Comparison of ENCODE assay signal across 9 mouse cellular contexts in the genomic region with DNA sequence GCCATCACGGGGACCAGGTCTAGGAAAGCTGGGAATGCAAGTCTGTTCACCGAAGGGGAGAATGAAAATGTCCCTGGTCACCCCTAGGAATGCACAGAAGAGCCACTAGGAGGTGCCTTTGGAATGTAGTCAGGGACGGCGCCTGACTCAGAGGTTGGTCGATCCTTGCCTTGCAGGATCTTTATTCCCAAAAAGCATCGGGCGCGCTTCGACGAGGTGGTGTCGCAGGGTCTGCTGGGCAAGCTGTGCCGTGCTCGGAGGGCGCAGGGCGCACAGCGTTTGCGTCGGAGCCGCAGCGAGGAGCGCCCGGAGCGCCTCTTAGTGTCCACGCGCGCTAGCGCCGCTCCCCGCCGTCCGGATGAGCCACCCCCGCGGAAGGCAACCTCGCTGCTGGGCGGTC. TPM values are rescaled to one million over a fixed set of nuclear protein-coding genes. Genes with fewer than 3 reads are reported as not detected.
A peak's percentile ranks its signal among the peaks of the same experiment; 100 is the strongest.
DNase-seq lines count a peak whose midpoint lies in the region; ATAC-seq and TF ChIP-seq lines count a peak whose summit lies in the region.
"Had no signal": no experiment of that assay in that cellular context is flagged by ENCODE, and none has a peak within 500 bp of the region (broad histone marks: within the 10 kb centered on the region; RNA-seq: fewer than 3 reads in every experiment).

No protein-coding gene starts in this region.

- WGBS in hindbrain, embryonic 15.5 days = 1% methylated on average over 35 of the region's 35 CpGs

- H3K36me3 ChIP-seq in hindbrain, embryonic 15.5 days = no peaks in the 10 kb centered on the region
- H3K36me3 ChIP-seq: G1E had no signal

- intact Hi-C loops in gastrocnemius, adult 2 months (cut with DNase I) = no loop called here

- peak overlapping the region; percentile 62 for H3K4me3 ChIP-seq in gastrocnemius, adult 2 months
- peak overlapping the region; percentile 37 for H3K4me3 ChIP-seq in hindbrain, embryonic 15.5 days

- H3K9ac ChIP-seq in hindbrain, embryonic 15.5 days = peak overlapping the region; percentile 35

- H3K4me1 ChIP-seq in hindbrain, embryonic 15.5 days (replicated peaks) = peaks cover 21% of the 10 kb centered on the region

- no peak overlapping the region for H3K27ac ChIP-seq in gastrocnemius, adult 2 months
- H3K27ac ChIP-seq in hindbrain, embryonic 15.5 days (replicated peaks) = no peak overlapping the region

- no peak for DNase-seq in gastrocnemius, adult 2 months
- DNase-seq in gastrocnemius, postnatal 4 days (ENCODE audit: low spot score in 2 of 2) = no peak
- peak; percentile 19 for DNase-seq in urinary bladder, postnatal 14 days (ENCODE audit: low spot score)
- no peak for DNase-seq in urinary bladder, adult 2 months (ENCODE audit: low spot score)
- DNase-seq in adipocyte (ENCODE audit: low spot score) = no peak
- DNase-seq in gastrocnemius, adult 8-10 months (ENCODE audit: low spot score in 2 of 2) = no peak

- peak; percentile 34; the same call in 1 of the 2 replicates for TF ChIP-seq CTCF in gastrocnemius, adult 2 months (IDR thresholded peaks at IDR 0.05)

- peak; percentile 27; the same call in 1 of the 2 replicates for ATAC-seq in hindbrain, embryonic 15.5 days (ENCODE audit: low FRiP score, low read depth)
- 0 out of 2 replicates have a peak, but pooled peaks have one; percentile 16 for ATAC-seq in megakaryocyte progenitor cell, adult 5-6 weeks (replicated peaks; ENCODE audit: poor library complexity)

- H3K9me3 ChIP-seq in hindbrain, embryonic 15.5 days = no peaks in the 10 kb centered on the region

- H3K4me2 ChIP-seq in hindbrain, embryonic 15.5 days = peak overlapping the region; percentile 68

- H3K27me3 ChIP-seq in hindbrain, embryonic 15.5 days = peaks cover 66% of the 10 kb centered on the region

RNA-seq across cellular contexts. Expression of a gene that starts 15.7 kb away (rescaled TPM):
- total RNA-seq in gastrocnemius, adult 2 months (2021) = not detected
- under 1 TPM in 1 of 2 experiments, not detected in 1; 0.27 TPM for total RNA-seq in gastrocnemius, postnatal 4 days (2021)
- 0.44 and 0.46 TPM in 2 replicates for polyA plus RNA-seq in urinary bladder, adult 2 months (2012; rRNA removed)
- 0.47 and 0.48 TPM in 2 replicates for polyA plus RNA-seq in hindbrain, embryonic 15.5 days (2015; fragmentation: Nextera tagmentation; extraction: Ambion mirVana)
- total RNA-seq in megakaryocyte progenitor cell, adult 5-6 weeks (2015) = not detected in 2 replicates
- total RNA-seq in megakaryocyte progenitor cell, adult 5-6 weeks (2017) = not detected in 2 replicates
- total RNA-seq in gastrocnemius, adult 8-10 months (2022) = not detected
- polyA plus RNA-seq: G1E had no signal

RNA-seq across cellular contexts. Expression of a gene that starts 30.8 kb away (rescaled TPM):
- total RNA-seq in gastrocnemius, adult 2 months (2021) = 10 to 100 TPM; 33.1 to 37.6 TPM
- 100 to 1,000 TPM; 149 to 150 TPM for total RNA-seq in gastrocnemius, postnatal 4 days (2021)
- polyA plus RNA-seq in urinary bladder, adult 2 months (2012; rRNA removed) = 104 and 105 TPM in 2 replicates
- 130 and 133 TPM in 2 replicates for polyA plus RNA-seq in hindbrain, embryonic 15.5 days (2015; fragmentation: Nextera tagmentation; extraction: Ambion mirVana)
- 98.7 and 103 TPM in 2 replicates for total RNA-seq in megakaryocyte progenitor cell, adult 5-6 weeks (2015)
- total RNA-seq in megakaryocyte progenitor cell, adult 5-6 weeks (2017) = 150 and 171 TPM in 2 replicates
- 10 to 100 TPM; 31.4 to 36.1 (median 32.8) TPM for total RNA-seq in gastrocnemius, adult 8-10 months (2022)

RNA-seq across cellular contexts. Expression of a gene that starts 43.8 kb away (rescaled TPM):
- total RNA-seq in gastrocnemius, adult 2 months (2021) = 10 to 100 TPM; 35.0 to 40.6 TPM
- total RNA-seq in gastrocnemius, postnatal 4 days (2021) = 10 to 100 TPM; 35.8 to 38.8 TPM
- polyA plus RNA-seq in urinary bladder, adult 2 months (2012; rRNA removed) = 55.0 and 65.8 TPM in 2 replicates
- 66.1 and 69.8 TPM in 2 replicates for polyA plus RNA-seq in hindbrain, embryonic 15.5 days (2015; fragmentation: Nextera tagmentation; extraction: Ambion mirVana)
- 58.7 and 66.4 TPM in 2 replicates for total RNA-seq in megakaryocyte progenitor cell, adult 5-6 weeks (2015)
- 36.2 and 38.7 TPM in 2 replicates for total RNA-seq in megakaryocyte progenitor cell, adult 5-6 weeks (2017)
- 10 to 100 TPM; 33.7 to 45.5 (median 37.9) TPM for total RNA-seq in gastrocnemius, adult 8-10 months (2022)

RNA-seq across cellular contexts. Expression of a gene that starts 57.7 kb away (rescaled TPM):
- total RNA-seq in gastrocnemius, adult 2 months (2021) = 10 to 100 TPM; 11.1 to 11.5 TPM
- total RNA-seq in gastrocnemius, postnatal 4 days (2021) = 10 to 100 TPM; 13.9 to 15.5 TPM
- polyA plus RNA-seq in urinary bladder, adult 2 months (2012; rRNA removed) = 8.4 and 10.6 TPM in 2 replicates
- 31.7 and 32.7 TPM in 2 replicates for polyA plus RNA-seq in hindbrain, embryonic 15.5 days (2015; fragmentation: Nextera tagmentation; extraction: Ambion mirVana)
- 40.4 and 41.5 TPM in 2 replicates for total RNA-seq in megakaryocyte progenitor cell, adult 5-6 weeks (2015)
- total RNA-seq in megakaryocyte progenitor cell, adult 5-6 weeks (2017) = 23.7 and 23.8 TPM in 2 replicates
- total RNA-seq in gastrocnemius, adult 8-10 months (2022) = 10 to 100 TPM; 10.2 to 12.2 (median 11.2) TPM
